Mouse (Mus musculus): Measurements from ENCODE around the gene Tstd2. TPM values are rescaled to one million over a fixed set of nuclear protein-coding genes. Genes with fewer than 3 reads are reported as not detected.

Tstd2 gene
- total and polyA plus RNA-seq, 3 experiments = 27.8 to 30.1 TPM; not detected in 1

GRCm38 (mm10) chr4:46097591-46097990 is 40.9 kb downstream of the Tstd2 start:
- no peak overlapping the region for H3K4me3 ChIP-seq (ENCODE audit: control insufficient read depth in 1 of 2, insufficient read depth in 1 of 2, low read depth in 2 of 2, low read length in 2 of 2)
- TF ChIP-seq MAZ (IDR thresholded peaks at IDR 0.05; ENCODE audit: low read depth, low read length) (no peak), POLR2AphosphoS5 (IDR thresholded peaks at IDR 0.05; ENCODE audit: borderline replicate concordance, low read depth, low read length) (no peak), ZNF384 (IDR thresholded peaks at IDR 0.05; ENCODE audit: low read depth, low read length) (no peak), POLR2A (IDR thresholded peaks at IDR 0.05; ENCODE audit: control insufficient read depth in 1 of 2, insufficient read depth in 1 of 2, low read depth in 1 of 2, low read length in 2 of 2, poor library complexity in 1 of 2) (no peak)
- H3K4me1 ChIP-seq (ENCODE audit: control insufficient read depth in 1 of 2, insufficient read depth in 2 of 2, low read length in 2 of 2) = peaks cover 0 to 9% of the 10 kb centered on the region in 2 experiments; a peak in 2 of 4 replicates
- H3K27me3 ChIP-seq (ENCODE audit: control insufficient read depth in 1 of 2, insufficient read depth in 2 of 2, low read length in 2 of 2) = no peaks in the 10 kb centered on the region
- H3K9ac ChIP-seq (ENCODE audit: control insufficient read depth, low read depth, low read length, poor library complexity, severe bottlenecking) = no peak overlapping the region
- no peaks in the 10 kb centered on the region for H3K79me2 ChIP-seq (ENCODE audit: control insufficient read depth, insufficient read depth, low read length, poor library complexity)
- no peak for DNase-seq (ENCODE audit: low read depth, low spot score)
- H3K9me3 ChIP-seq (replicated peaks; ENCODE audit: insufficient read depth, low read length) = no peaks in the 10 kb centered on the region
- H3K27ac ChIP-seq (ENCODE audit: control insufficient read depth, low read depth, low read length) = no peak overlapping the region
- no peaks in the 10 kb centered on the region for H3K36me3 ChIP-seq (ENCODE audit: control insufficient read depth in 1 of 2, insufficient read depth in 2 of 2, low read length in 2 of 2)

- H3K36me3 ChIP-seq (ENCODE audit: control insufficient read depth in 1 of 2, insufficient read depth in 2 of 2, low read length in 2 of 2) = no peaks in the 10 kb centered on the region
- H3K9ac ChIP-seq (ENCODE audit: control insufficient read depth, low read depth, low read length, poor library complexity, severe bottlenecking) = no peak overlapping the region
- H3K4me3 ChIP-seq (ENCODE audit: control insufficient read depth in 1 of 2, insufficient read depth in 1 of 2, low read depth in 2 of 2, low read length in 2 of 2) = no peak overlapping the region
- H3K9me3 ChIP-seq (replicated peaks; ENCODE audit: insufficient read depth, low read length) = no peaks in the 10 kb centered on the region
- H3K27me3 ChIP-seq (ENCODE audit: control insufficient read depth in 1 of 2, insufficient read depth in 2 of 2, low read length in 2 of 2) = no peaks in the 10 kb centered on the region
- peaks cover 0 to 11% of the 10 kb centered on the region in 2 experiments; a peak in 2 of 4 replicates for H3K4me1 ChIP-seq (ENCODE audit: control insufficient read depth in 1 of 2, insufficient read depth in 2 of 2, low read length in 2 of 2)
- no peaks in the 10 kb centered on the region for H3K79me2 ChIP-seq (ENCODE audit: control insufficient read depth, insufficient read depth, low read length, poor library complexity)
- H3K27ac ChIP-seq (ENCODE audit: control insufficient read depth, low read depth, low read length) = no peak overlapping the region
- TF ChIP-seq SMC3 (IDR thresholded peaks at IDR 0.05; ENCODE audit: low read depth, low read length) (no peak), ZKSCAN1 (IDR thresholded peaks at IDR 0.05; ENCODE audit: low read depth, low read length) (no peak), POLR2A (IDR thresholded peaks at IDR 0.05; ENCODE audit: control insufficient read depth in 1 of 2, insufficient read depth in 1 of 2, low read depth in 1 of 2, low read length in 2 of 2, poor library complexity in 1 of 2) (no peak), E2F4 (IDR thresholded peaks at IDR 0.05; ENCODE audit: borderline replicate concordance, low read depth, low read length) (no peak), NELFE (IDR thresholded peaks at IDR 0.05; ENCODE audit: low read depth, low read length) (no peak), EP300 (IDR thresholded peaks at IDR 0.05; ENCODE audit: low read depth in 1 of 2, low read length in 2 of 2) (no peak), GATA1 (IDR thresholded peaks at IDR 0.05; ENCODE audit: low read depth, low read length) (no peak), JUND (IDR thresholded peaks at IDR 0.05; ENCODE audit: low read depth, low read length) (no peak), TAL1 (IDR thresholded peaks at IDR 0.05; ENCODE audit: low read length) (no peak), RAD21 (IDR thresholded peaks at IDR 0.05; ENCODE audit: low read depth, low read length) (no peak), MAX (IDR thresholded peaks at IDR 0.05; ENCODE audit: low read length) (no peak), ZNF384 (IDR thresholded peaks at IDR 0.05; ENCODE audit: low read depth, low read length) (no peak), ELF1 (IDR thresholded peaks at IDR 0.05; ENCODE audit: low read depth, low read length) (no peak), CHD1 (IDR thresholded peaks at IDR 0.05; ENCODE audit: low read depth, low read length) (no peak), BHLHE40 (IDR thresholded peaks at IDR 0.05; ENCODE audit: borderline replicate concordance, low read depth, low read length) (no peak), CTCF (IDR thresholded peaks at IDR 0.05 in 2 of 3, conservative IDR thresholded peaks at IDR 0.05 in 1 of 3; ENCODE audit: control insufficient read depth in 1 of 3, insufficient read depth in 1 of 3, low read depth in 2 of 3, low read length in 3 of 3, poor library complexity in 1 of 3, severe bottlenecking in 1 of 3) (no peak)
- DNase-seq (ENCODE audit: low read depth, low spot score) = no peak
Observed at GRCm38 (mm10) chr4:46096546-46096945, 41.9 kb downstream of the Tstd2 start.

Data from MEL (cell line).